In the genomic region with DNA sequence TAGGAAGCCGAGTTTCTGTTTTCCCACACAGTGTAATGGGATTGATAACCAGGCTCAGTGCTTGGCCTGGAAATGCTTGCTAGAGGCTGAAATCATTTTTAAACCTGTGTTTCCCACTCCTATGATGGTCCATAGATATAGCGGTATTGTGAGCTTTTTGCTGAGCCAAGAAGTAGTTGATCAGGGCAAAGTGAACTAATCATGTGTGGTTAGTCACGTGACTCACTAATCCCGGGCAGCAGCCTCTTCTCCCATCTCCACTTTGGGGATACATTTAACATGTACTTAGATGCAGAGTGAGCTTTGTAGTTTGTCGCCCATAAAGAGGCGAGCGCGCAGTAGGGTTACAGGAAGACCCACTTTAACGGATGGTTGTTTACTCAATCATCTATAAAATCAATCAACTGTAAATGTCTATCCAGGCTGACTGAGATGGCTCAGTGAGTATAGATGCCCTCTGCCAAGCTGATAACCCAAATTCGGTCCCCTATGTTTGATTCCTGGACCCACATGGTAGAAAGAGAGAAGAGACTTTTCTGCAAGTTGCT, we compare ENCODE assay signal across 2 mouse cellular contexts.
TF ChIP-seq lines count a peak whose summit lies in the region.

No protein-coding gene starts in this region.

TF ChIP-seq in C2C12, 6 proteins besides CTCF, POLR2A, EP300 and RAD21:
- TF ChIP-seq CEBPB (IDR thresholded peaks at IDR 0.05; ENCODE audit: low read depth) (no peak), FOSL1 (IDR thresholded peaks at IDR 0.05; ENCODE audit: insufficient read depth, low read length, poor library complexity, severe bottlenecking) (no peak), MYOG (IDR thresholded peaks at IDR 0.05; ENCODE audit: control insufficient read depth, extremely low read depth, insufficient read length) (no peak), MAX (IDR thresholded peaks at IDR 0.05) (no peak), USF1 (IDR thresholded peaks at IDR 0.05; ENCODE audit: low read depth) (peak; percentile 7)
TF ChIP-seq in C2C12: peak in this region for 1.

TF ChIP-seq in CH12.LX, 34 proteins besides CTCF, POLR2A, EP300 and RAD21:
- TF ChIP-seq ZKSCAN1 (IDR thresholded peaks at IDR 0.05; ENCODE audit: borderline replicate concordance, low read depth, low read length) (peak; percentile 58; the same call in 1 of the 2 replicates), USF1 (IDR thresholded peaks at IDR 0.05; ENCODE audit: low read depth, low read length) (no peak)
TF ChIP-seq in CH12.LX: peak in this region for 1.
